Mouse (Mus musculus) stomach, postnatal 0 days (tissue): ENCODE results near the gene Lrch1. TPM values are rescaled to one million over a fixed set of nuclear protein-coding genes. Genes with fewer than 3 reads are reported as not detected.

Experiments
- ATAC-seq: fragments of 200-750 bp; cut with Nextera tagmentation; 2 replicates; pipeline ENCODE4 v1.8.0; 2017; ENCODE audit not compliant: low FRiP score, low TSS enrichment
- DNase-seq: peaks from one replicate; pipeline ENCODE4 v3.0.0-alpha.2; 2016; ENCODE audit warnings: low spot score
- H3K27ac ChIP-seq: fragments of 300-500 bp; sonication (generic); replicated peaks from 2 replicates; pipeline ENCODE4 v1.5.1; 2014; ENCODE audit warnings: mild to moderate bottlenecking, control low read depth
- H3K27me3 ChIP-seq: fragments of 300-500 bp; sonication (generic); 2 replicates; pipeline ENCODE4 v1.6.1; 2014; ENCODE audit warnings: low read length; ENCODE audit not compliant: control insufficient read depth, insufficient read depth
- H3K36me3 ChIP-seq: fragments of 300-500 bp; sonication (generic); 2 replicates; pipeline ENCODE4 v1.6.1; 2014; ENCODE audit warnings: low read length, mixed read lengths; ENCODE audit not compliant: control insufficient read depth, insufficient read depth
- H3K4me1 ChIP-seq: fragments of 300-500 bp; sonication (generic); replicated peaks from 2 replicates; pipeline ENCODE4 v1.6.1; 2014; ENCODE audit warnings: antibody characterized with exemption; ENCODE audit not compliant: control insufficient read depth, insufficient read depth
- H3K4me2 ChIP-seq: fragments of 300-500 bp; sonication (generic); replicated peaks from 2 replicates; pipeline ENCODE4 v1.6.1; 2014; ENCODE audit warnings: low read depth, mild to moderate bottlenecking, control low read depth, moderate library complexity
- H3K4me3 ChIP-seq: fragments of 300-500 bp; sonication (generic); 2 replicates; pipeline ENCODE4 v1.5.1; 2014; ENCODE audit warnings: low read depth, low read length, control low read depth
- H3K9ac ChIP-seq: fragments of 300-500 bp; sonication (generic); 2 replicates; pipeline ENCODE4 v1.6.1; 2014; ENCODE audit warnings: mild to moderate bottlenecking, low read length, control low read depth, mixed read lengths
- H3K9me3 ChIP-seq: fragments of 300-500 bp; sonication (generic); 2 replicates; pipeline ENCODE4 v1.6.1; 2016; ENCODE audit warnings: low read length; ENCODE audit not compliant: control insufficient read depth
- CTCF ChIP-seq: IDR thresholded peaks from 2 replicates; pipeline ENCODE4 v1.5.1; 2016; ENCODE audit warnings: antibody characterized with exemption, low read depth, mild to moderate bottlenecking, moderate library complexity
- EP300 ChIP-seq: optimal IDR thresholded peaks from 2 replicates; pipeline ENCODE3; 2016; ENCODE audit warnings: antibody characterized with exemption
- whole genome bisulfite sequencing: fragments of 180-500 bp; shearing (Covaris S2); extraction: QIAGEN DNeasy Blood & Tissue Kit; methylation state at CpG from one replicate; pipeline ENCODE4 v1.1.7; 2014; 5-methylcytosine and 5-hydroxymethylcytosine counted together
- polyA plus RNA-seq: library from polyadenylated mRNA; unstranded; fragments of >200 nt; fragmentation: Nextera tagmentation; extraction: Ambion mirVana; gene quantifications from 2 replicates; pipeline ENCODE4 v1.2.1, GENCODE M21; 2015

Gene Lrch1
- 11.7 and 11.8 TPM in 2 replicates for polyA plus RNA-seq

- Histone ChIP-seq H3K36me3 (no peaks in the 10 kb centered on the region), H3K27ac (peak within 1 kb of the TSS; percentile 97), H3K9ac (peak within 1 kb of the TSS; percentile 93), H3K4me2 (peak within 1 kb of the TSS; percentile 88), H3K27me3 (no peaks in the 10 kb centered on the region), H3K9me3 (no peaks in the 10 kb centered on the region), H3K4me3 (peak within 1 kb of the TSS; percentile 98), H3K4me1 (peaks cover 3% of the 10 kb centered on the region; the same call in 1 of the 2 replicates)
- peak; percentile 88 for DNase-seq
- TF ChIP-seq CTCF = peak; percentile 45
- no peak for TF ChIP-seq EP300
- ATAC-seq = peak; percentile 74
- WGBS = under 1% methylated on average over 62 of the region's 65 CpGs
Observed at GRCm38 (mm10) chr14:74947376-74948013, at the start of gene Lrch1. Gene Lrch1, minus strand, starts transcription at chr14:74947876.

- ATAC-seq (no peak), DNase-seq (no peak)
- H3K4me3 ChIP-seq = no peak overlapping the region
- TF ChIP-seq CTCF = no peak
- TF ChIP-seq EP300 = no peak
- H3K36me3 ChIP-seq = no peaks in the 10 kb centered on the region
- H3K9ac ChIP-seq = no peak overlapping the region
- H3K4me2 ChIP-seq = no peak overlapping the region
- WGBS = 85% methylated on average over 2 of the region's 2 CpGs
- H3K27ac ChIP-seq = 0 out of 2 replicates have a peak overlapping the region, but pooled peaks have one; percentile 35
- H3K27me3 ChIP-seq = no peaks in the 10 kb centered on the region
- no peaks in the 10 kb centered on the region for H3K9me3 ChIP-seq
- H3K4me1 ChIP-seq = no peaks in the 10 kb centered on the region
Observed at GRCm38 (mm10) chr14:74997041-74997440, 49.4 kb upstream of the Lrch1 start.

- Histone ChIP-seq H3K36me3 (no peaks in the 10 kb centered on the region), H3K9ac (no peak overlapping the region), H3K9me3 (no peaks in the 10 kb centered on the region), H3K4me2 (no peak overlapping the region), H3K27me3 (no peaks in the 10 kb centered on the region), H3K27ac (peak overlapping the region; percentile 35; the same call in 1 of the 2 replicates), H3K4me3 (no peak overlapping the region), H3K4me1 (no peaks in the 10 kb centered on the region)
- WGBS = 39% methylated on average over 3 of the region's 3 CpGs
- TF ChIP-seq EP300 (no peak), CTCF (no peak)
- DNase-seq = no peak
- ATAC-seq = no peak
Observed at GRCm38 (mm10) chr14:74996556-74996955, 48.9 kb upstream of the Lrch1 start.

- Histone ChIP-seq H3K9ac (no peak overlapping the region), H3K9me3 (no peaks in the 10 kb centered on the region), H3K27me3 (no peaks in the 10 kb centered on the region), H3K36me3 (no peaks in the 10 kb centered on the region), H3K4me1 (no peaks in the 10 kb centered on the region), H3K27ac (no peak overlapping the region), H3K4me3 (no peak overlapping the region), H3K4me2 (no peak overlapping the region)
- ATAC-seq (0 out of 2 replicates have a peak, but pooled peaks have one; percentile 60), DNase-seq (no peak)
- 3% methylated on average over 1 of the region's 1 CpGs for WGBS
- TF ChIP-seq CTCF (peak; percentile 83), EP300 (no peak)
Observed at GRCm38 (mm10) chr14:74990504-74990903, 42.8 kb upstream of the Lrch1 start.

GRCm38 (mm10) chr14:74989909-74990308 is 42.2 kb upstream of the Lrch1 start:
- DNase-seq = no peak
- Histone ChIP-seq H3K4me1 (no peaks in the 10 kb centered on the region), H3K27me3 (no peaks in the 10 kb centered on the region), H3K4me3 (no peak overlapping the region), H3K27ac (no peak overlapping the region), H3K4me2 (no peak overlapping the region), H3K9ac (peak overlapping the region; percentile 13; the same call in 1 of the 2 replicates), H3K36me3 (no peaks in the 10 kb centered on the region), H3K9me3 (no peaks in the 10 kb centered on the region)
- ATAC-seq = no peak
- WGBS = 84% methylated on average over 4 of the region's 4 CpGs
- TF ChIP-seq EP300 (no peak), CTCF (no peak)

- 56% methylated on average over 4 of the region's 4 CpGs for WGBS
- H3K27ac ChIP-seq = no peak overlapping the region
- H3K27me3 ChIP-seq = no peaks in the 10 kb centered on the region
- no peak overlapping the region for H3K9ac ChIP-seq
- H3K9me3 ChIP-seq = no peaks in the 10 kb centered on the region
- no peak overlapping the region for H3K4me2 ChIP-seq
- TF ChIP-seq CTCF (no peak), EP300 (no peak)
- no peak overlapping the region for H3K4me3 ChIP-seq
- ATAC-seq = no peak
- H3K4me1 ChIP-seq = no peaks in the 10 kb centered on the region
- no peak for DNase-seq
- no peaks in the 10 kb centered on the region for H3K36me3 ChIP-seq
Observed at GRCm38 (mm10) chr14:74989322-74989721, 41.6 kb upstream of the Lrch1 start.
